Mouse (Mus musculus) liver, postnatal 0 days (tissue): ENCODE data around the gene Fgr. TPM values are rescaled to one million over a fixed set of nuclear protein-coding genes. Genes with fewer than 3 reads are reported as not detected.

Experiments used
- ATAC-seq: fragments of 200-750 bp; cut with Nextera tagmentation; 2 replicates; pipeline ENCODE4 v1.8.0; 2017; ENCODE audit warnings: mild to moderate bottlenecking, moderate library complexity
- DNase-seq: peaks from one replicate; pipeline ENCODE4 v3.0.0-alpha.2; 2016
- H3K27ac ChIP-seq: fragments of 300-500 bp; sonication (generic); 2 replicates; pipeline ENCODE4 v1.5.1; 2014; ENCODE audit warnings: antibody characterized with exemption, moderate library complexity, mild to moderate bottlenecking, low read depth
- H3K27me3 ChIP-seq: fragments of 300-500 bp; sonication (generic); 2 replicates; pipeline ENCODE4 v1.6.1; 2014; ENCODE audit warnings: low read length, control low read depth, mixed read lengths; ENCODE audit not compliant: insufficient read depth
- H3K36me3 ChIP-seq: fragments of 300-500 bp; sonication (generic); replicated peaks from 2 replicates; pipeline ENCODE4 v1.6.1; 2014; ENCODE audit warnings: mild to moderate bottlenecking, control low read depth, low read length, moderate library complexity, mixed read lengths; ENCODE audit not compliant: insufficient read depth
- H3K4me1 ChIP-seq: fragments of 300-500 bp; sonication (generic); 2 replicates; pipeline ENCODE4 v1.6.1; 2014; ENCODE audit warnings: antibody characterized with exemption, mild to moderate bottlenecking, control low read depth; ENCODE audit not compliant: insufficient read depth
- H3K4me2 ChIP-seq: fragments of 300-500 bp; sonication (generic); 2 replicates; pipeline ENCODE4 v1.6.1; 2014; ENCODE audit warnings: low read depth, mild to moderate bottlenecking, low read length, moderate library complexity, mixed read lengths
- H3K4me3 ChIP-seq: fragments of 300-500 bp; sonication (generic); 2 replicates; pipeline ENCODE4 v1.5.1; 2014; ENCODE audit warnings: low read depth, low read length
- H3K9ac ChIP-seq: fragments of 300-500 bp; sonication (generic); replicated peaks from 2 replicates; pipeline ENCODE4 v1.6.1; 2014; ENCODE audit warnings: mild to moderate bottlenecking, moderate library complexity
- H3K9me3 ChIP-seq: fragments of 300-500 bp; sonication (generic); 2 replicates; pipeline ENCODE4 v1.6.1; 2016; ENCODE audit warnings: mild to moderate bottlenecking, control low read depth, low read length, mixed read lengths
- CTCF ChIP-seq: sonication (generic); IDR thresholded peaks from 2 replicates; pipeline ENCODE4 v1.5.1; 2016; ENCODE audit warnings: antibody characterized with exemption, low read depth
- EP300 ChIP-seq: IDR thresholded peaks from 2 replicates; pipeline ENCODE4 v1.6.1; 2016; ENCODE audit warnings: antibody characterized with exemption, low read depth, mild to moderate bottlenecking
- WGBS: fragments of 180-500 bp; shearing (Covaris S2); extraction: QIAGEN DNeasy Blood & Tissue Kit; methylation state at CpG from one replicate; pipeline ENCODE4 v1.1.7; 2014; ENCODE audit not compliant: insufficient replicate concordance; 5-methylcytosine and 5-hydroxymethylcytosine counted together
- polyA plus RNA-seq: library from polyadenylated mRNA; unstranded; fragments of >200 nt; fragmentation: Nextera tagmentation; extraction: Ambion mirVana; gene quantifications from 2 replicates; pipeline ENCODE4 v1.2.1, GENCODE M21; 2015

The Fgr gene
- polyA plus RNA-seq, 1 experiment from 2014 or later, result 4.0 TPM

DNA sequence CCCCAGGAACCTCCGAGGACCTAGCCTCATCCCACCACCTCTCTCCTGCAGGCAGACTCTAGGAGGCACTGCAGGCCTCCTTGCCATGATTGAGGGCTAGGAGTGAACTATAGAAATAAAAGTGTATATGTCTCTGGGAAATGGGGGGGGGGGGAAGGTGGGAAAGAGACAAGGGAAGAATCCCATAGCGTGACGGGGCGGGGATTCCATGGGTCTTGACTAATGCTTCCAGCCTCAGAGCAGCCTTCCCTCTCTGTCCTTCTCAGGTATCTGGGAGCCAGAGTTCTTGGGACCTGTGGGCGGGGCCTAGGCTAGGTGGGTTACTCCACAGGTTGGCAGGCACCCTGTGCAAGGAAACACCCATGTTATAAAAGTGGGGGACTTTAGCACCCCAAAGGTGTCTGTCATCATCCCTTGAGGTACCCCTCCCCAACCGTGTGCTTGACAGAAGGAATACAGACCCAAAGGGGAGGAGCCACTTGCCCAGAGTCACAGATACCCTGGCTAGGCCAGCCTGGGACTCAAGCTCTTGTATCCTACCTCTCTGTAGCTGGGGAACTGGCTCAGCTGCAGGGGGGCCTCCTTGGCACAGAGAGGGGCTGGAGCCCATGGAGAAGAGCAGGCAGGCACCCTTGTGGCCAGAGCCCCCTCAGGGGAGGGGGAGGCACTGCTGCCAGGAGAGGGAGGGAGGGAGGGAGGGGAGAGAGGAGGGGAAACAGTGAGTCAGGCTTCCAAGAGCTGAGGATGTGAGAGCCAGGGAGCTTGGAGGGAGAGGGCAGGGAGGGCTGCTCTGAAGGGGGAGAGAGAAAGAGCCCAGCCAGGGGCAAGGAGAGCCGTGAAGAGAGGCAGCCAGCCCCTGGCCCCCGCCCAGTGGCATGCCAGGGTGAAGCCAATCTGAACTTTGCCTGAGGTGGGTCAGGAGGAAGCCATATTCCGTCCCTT lies 42.1 kb downstream of the Fgr start:
- H3K27me3 ChIP-seq, result peaks cover 2% of the 10 kb centered on the region; the same call in 1 of the 2 replicates
- H3K36me3 ChIP-seq, result 0 out of 2 replicates have a peak, but pooled peaks cover 2% of the 10 kb centered on the region
- TF ChIP-seq CTCF (0 out of 2 replicates have a peak, but pooled peaks have one; percentile 15), EP300 (no peak)
- H3K4me1 ChIP-seq, result peaks cover 14% of the 10 kb centered on the region
- H3K9me3 ChIP-seq, result no peaks in the 10 kb centered on the region
- no peak overlapping the region for H3K9ac ChIP-seq
- H3K4me3 ChIP-seq, result no peak overlapping the region
- H3K4me2 ChIP-seq, result no peak overlapping the region
- H3K27ac ChIP-seq, result no peak overlapping the region
- no peak for DNase-seq
- ATAC-seq, result no peak
- WGBS, result 65% methylated on average over 9 of the region's 9 CpGs

DNA sequence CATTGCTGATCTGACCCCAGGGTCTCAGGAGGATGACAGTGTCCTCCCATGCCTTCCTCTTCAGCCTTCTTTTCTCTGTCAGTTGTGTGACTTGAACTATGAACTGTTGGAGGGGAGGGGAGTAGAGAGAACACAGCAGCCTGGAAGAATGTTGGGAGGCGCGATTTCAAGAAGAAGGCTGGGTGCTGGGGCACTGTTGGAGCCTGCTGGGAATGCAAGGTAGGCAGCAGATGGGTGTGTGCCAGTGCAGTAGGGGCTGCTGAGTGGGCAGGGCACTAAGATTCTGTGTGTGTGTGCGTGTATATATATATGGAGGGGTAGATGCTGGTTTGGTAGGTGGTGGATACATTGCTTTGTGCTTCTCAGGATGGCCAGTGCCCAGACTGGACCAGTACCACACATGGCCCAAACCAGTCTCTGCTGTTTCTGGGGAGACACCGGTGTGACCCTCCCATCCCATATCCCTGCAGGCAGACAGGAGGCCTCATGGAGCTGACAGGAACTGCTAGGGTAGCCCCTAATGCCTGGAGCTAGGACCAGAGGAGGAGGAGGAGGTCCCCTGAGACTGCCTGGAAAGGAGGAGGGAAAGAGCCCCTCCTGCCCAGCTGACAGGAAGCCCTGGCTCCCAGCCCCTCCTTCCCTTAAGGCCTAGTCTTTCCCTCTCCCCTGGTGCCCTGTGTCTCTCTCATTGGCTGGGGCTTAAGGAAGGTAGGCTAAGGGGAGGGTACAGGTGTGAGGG lies 43.0 kb downstream of the Fgr start:
- H3K4me3 ChIP-seq, result no peak overlapping the region
- no peak for ATAC-seq
- no peaks in the 10 kb centered on the region for H3K27me3 ChIP-seq
- DNase-seq, result no peak
- H3K4me2 ChIP-seq, result no peak overlapping the region
- no peak overlapping the region for H3K9ac ChIP-seq
- 0 out of 2 replicates have a peak, but pooled peaks cover 2% of the 10 kb centered on the region for H3K36me3 ChIP-seq
- TF ChIP-seq CTCF (no peak), EP300 (no peak)
- H3K4me1 ChIP-seq, result peaks cover 12% of the 10 kb centered on the region
- H3K9me3 ChIP-seq, result no peaks in the 10 kb centered on the region
- WGBS, result 50% methylated on average over 4 of the region's 4 CpGs
- H3K27ac ChIP-seq, result no peak overlapping the region

DNA sequence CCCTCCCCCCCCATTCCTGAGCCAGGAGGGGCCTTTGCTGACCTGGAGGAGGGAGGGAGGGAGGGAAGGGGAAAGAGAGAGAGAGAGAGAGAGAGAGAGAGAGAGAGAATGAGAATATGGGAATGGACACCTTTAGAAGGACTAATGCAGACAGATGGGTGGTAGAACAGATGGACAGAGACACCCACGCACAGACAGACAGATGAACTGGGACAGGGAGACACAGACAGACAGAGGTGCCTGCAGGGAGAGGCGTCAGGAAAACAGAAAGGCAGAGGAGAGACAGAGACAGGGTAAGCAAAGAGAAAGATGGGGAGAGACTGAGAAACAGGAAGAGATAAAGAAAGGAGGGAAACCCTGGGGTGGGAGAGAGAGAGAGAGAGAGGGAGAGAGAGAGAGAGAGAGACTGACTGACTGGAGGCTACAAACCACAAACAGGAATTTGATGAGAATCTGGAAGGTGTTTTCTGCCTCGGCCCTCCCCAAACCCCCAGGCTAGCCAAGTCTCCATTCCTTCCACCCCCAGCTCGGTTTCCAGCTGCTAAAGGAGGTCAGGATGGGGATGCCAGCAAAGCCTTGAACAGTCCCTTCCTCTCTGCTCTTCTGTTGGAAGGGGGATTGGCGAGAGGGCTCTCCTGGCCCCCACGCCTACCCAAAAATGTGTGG lies 43.8 kb downstream of the Fgr start:
- Histone ChIP-seq H3K4me2 (no peak overlapping the region), H3K4me3 (no peak overlapping the region), H3K9me3 (no peaks in the 10 kb centered on the region), H3K27ac (no peak overlapping the region), H3K9ac (no peak overlapping the region), H3K27me3 (no peaks in the 10 kb centered on the region), H3K36me3 (0 out of 2 replicates have a peak, but pooled peaks cover 2% of the 10 kb centered on the region), H3K4me1 (peaks cover 10% of the 10 kb centered on the region)
- DNase-seq (no peak), ATAC-seq (no peak)
- 62% methylated on average over 6 of the region's 6 CpGs for WGBS
- TF ChIP-seq CTCF (no peak), EP300 (no peak)

DNA sequence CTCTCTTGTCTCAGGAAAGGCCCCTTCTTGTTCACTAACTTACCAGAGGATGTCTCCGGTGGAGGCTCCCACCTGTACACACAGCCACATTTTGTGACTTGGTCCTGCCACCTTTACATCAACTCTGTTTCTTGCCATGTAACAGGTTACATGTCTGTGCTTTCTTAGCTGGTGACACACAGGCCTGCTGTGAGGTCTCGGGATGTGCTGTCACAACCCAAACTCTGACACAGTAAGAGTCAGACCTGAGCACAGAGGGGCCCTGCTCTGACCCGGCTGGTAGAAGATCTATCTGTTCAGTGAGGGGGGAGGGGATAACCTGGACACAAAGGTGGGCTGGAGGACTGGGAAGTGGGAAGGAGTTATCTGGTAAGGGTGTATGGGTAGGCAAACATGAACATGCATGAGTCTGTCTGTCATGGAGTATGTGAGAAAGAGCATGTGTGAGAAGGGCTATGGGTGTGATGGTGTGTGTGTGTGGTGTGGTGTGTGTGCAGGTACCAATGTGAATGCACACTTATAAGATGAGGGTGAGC lies 44.4 kb downstream of the Fgr start:
- TF ChIP-seq EP300 (no peak), CTCF (no peak)
- no peak overlapping the region for H3K9ac ChIP-seq
- H3K27me3 ChIP-seq, result no peaks in the 10 kb centered on the region
- DNase-seq, result no peak
- H3K27ac ChIP-seq, result no peak overlapping the region
- 78% methylated on average over 3 of the region's 3 CpGs for WGBS
- H3K4me3 ChIP-seq, result no peak overlapping the region
- ATAC-seq, result no peak
- no peaks in the 10 kb centered on the region for H3K9me3 ChIP-seq
- 0 out of 2 replicates have a peak, but pooled peaks cover 2% of the 10 kb centered on the region for H3K36me3 ChIP-seq
- H3K4me1 ChIP-seq, result peaks cover 4% of the 10 kb centered on the region
- no peak overlapping the region for H3K4me2 ChIP-seq

DNA sequence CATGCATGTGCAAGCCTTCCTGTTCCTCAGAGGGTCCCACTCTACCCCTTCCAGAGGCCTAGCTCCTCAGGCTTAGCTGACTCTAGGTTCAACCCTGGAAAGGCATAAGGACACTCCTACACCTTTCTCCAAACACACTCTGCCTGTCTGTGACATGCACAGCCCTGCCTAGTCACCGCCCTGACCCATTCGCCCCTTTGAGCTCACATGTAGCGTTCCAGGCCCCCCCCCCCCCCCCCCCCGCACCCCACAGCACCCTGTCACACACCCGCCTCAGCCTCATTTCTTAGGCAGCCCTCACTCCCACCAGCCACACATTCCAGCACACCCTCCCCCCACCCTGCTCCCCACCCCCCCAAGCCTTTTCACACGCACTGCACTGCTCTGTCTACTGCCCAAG lies 46.8 kb downstream of the Fgr start:
- no peaks in the 10 kb centered on the region for H3K4me1 ChIP-seq
- no peak overlapping the region for H3K9ac ChIP-seq
- H3K27ac ChIP-seq, result no peak overlapping the region
- whole genome bisulfite sequencing, result 82% methylated on average over 5 of the region's 6 CpGs
- H3K36me3 ChIP-seq, result 0 out of 2 replicates have a peak, but pooled peaks cover 2% of the 10 kb centered on the region
- DNase-seq, result no peak
- no peak overlapping the region for H3K4me3 ChIP-seq
- TF ChIP-seq EP300, result no peak
- no peak for TF ChIP-seq CTCF
- no peak for ATAC-seq
- no peaks in the 10 kb centered on the region for H3K27me3 ChIP-seq
- no peak overlapping the region for H3K4me2 ChIP-seq
- H3K9me3 ChIP-seq, result no peaks in the 10 kb centered on the region
